Mouse (Mus musculus) spleen, adult 12 weeks (tissue): ENCODE measurements at regions not wholly inside any gene's neighbourhood (a gene's known extent, or its start where the extent isn't known, plus 50 kb on each side); places are given as distances from the start of the nearest gene placed in this dataset.

Source experiments
- DNase-seq: peaks from one replicate; pipeline ENCODE4 v3.0.0; 2022; ENCODE audit warnings: low spot score

GRCm38 (mm10) chr13:52015496-52015895 lies 169.0 kb downstream of the Gadd45g start:
- DNase-seq: no peak

DNA sequence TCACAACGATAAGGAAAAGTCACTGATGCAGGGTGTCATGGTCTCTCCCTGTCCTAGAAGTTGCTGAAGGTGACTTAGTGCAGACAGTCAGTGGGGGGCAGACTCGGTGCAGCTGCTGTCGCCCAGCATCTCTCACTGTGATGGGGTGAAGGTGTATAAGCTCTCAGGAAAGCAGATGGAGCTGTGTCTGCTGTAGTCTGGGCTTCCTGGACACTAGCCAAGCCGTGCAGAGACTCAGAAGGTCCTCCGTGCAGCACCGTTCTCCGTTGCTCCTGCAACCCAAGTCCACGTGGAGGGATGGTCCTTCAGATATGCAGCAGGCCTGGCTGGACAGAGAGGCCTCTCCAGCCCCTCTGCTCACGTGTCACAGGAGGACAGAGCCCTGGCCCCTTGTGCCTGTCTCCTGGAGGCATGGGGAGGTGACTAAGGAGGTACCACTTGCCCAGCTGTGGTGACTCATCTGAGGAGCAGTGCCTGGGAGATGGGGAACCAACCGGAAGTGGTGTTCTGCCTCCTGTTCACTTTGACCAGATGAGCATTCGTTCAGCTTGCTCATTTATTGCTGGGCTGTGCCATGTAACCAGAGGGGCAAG lies 171.2 kb downstream of the Gadd45g start:
- DNase-seq: no peak

GRCm38 (mm10) chr13:52019647-52020046 lies 173.2 kb downstream of the Gadd45g start:
- DNase-seq: no peak

DNA sequence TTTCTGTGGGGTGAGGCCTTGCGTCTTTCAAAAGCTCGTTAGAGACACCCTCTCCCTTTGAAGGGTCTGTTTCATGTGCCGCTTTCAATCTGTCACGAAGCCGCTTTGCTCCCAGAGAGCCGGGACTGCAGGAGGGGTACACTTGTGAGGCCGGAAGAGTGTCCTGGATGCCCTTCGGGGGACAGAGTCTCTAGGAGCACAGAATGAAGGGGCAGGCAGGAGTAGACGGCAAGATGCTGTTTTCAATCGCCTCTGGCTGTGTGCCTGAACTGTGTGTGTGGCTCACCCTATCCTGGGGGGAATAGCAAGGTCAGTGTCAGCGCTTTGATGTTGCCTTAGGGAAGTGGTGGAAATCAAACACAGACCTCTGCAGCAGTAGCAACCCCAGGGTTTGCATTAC lies 174.7 kb downstream of the Gadd45g start:
- DNase-seq: no peak

DNA sequence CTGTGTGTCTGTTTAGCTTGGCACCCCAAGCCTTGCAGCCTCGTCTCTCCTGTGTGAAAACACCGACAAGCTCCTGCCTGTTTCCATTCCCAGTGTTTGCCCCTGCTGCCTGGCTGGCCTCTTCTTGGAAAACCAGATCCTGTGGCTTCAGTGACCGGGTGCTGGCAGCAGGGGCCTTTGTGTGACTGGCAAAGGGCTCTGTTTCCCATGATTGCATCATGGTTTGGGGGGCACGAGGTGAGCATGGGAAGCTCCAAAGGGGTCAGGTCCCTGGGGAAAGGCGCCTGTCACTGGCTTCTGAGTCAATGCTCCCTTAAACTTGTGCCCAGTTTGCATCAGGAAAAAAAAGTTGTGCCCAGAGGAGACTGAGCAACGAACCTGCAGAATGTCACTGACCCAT lies 175.3 kb downstream of the Gadd45g start:
- DNase-seq: no peak

DNA sequence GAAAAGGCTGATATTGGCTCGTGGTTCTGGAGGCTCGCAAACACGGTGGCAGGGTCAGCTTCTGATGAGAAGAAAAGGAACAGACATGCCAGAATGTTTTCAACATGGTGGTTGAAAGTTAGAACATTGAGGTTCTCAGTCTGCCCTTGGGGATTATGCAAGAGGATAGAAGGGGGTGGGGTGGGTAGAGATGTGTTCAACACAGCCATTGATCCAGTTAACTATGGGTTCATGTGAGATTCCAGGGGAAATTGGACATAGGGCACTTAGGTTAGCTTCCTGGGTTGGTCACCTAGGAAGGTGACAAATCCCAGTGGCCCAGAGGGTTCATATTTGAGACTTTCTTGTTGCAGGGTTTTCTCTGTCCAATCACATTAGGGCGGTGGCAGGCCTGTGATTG lies 176.1 kb downstream of the Gadd45g start:
- no peak for DNase-seq

DNA sequence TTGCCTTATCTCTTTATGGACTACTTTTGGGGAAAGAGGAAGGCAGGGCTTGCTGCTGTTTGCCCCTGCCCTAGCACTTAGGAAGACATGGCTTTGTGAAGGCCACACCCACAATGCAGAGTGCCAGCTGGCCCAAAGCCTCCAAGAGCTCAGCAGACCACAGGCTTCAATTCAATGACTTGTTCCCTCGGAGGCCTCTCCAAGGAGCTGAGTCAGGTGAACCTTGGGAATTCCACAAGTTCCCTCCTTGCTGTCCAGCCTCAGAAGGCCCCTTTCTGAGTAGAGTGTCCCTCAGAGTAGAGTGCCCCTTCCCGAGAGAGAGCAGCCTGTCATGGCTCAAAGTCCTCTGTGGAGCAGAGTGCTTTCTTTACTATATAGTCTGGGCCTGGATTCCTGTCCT lies 177.9 kb downstream of the Gadd45g start:
- DNase-seq: no peak

- DNase-seq: no peak
Measured at GRCm38 (mm10) chr13:52024832-52025481, 178.5 kb downstream of the Gadd45g start.

- DNase-seq: no peak
Measured at GRCm38 (mm10) chr13:52025482-52025848, 179.0 kb downstream of the Gadd45g start.

- DNase-seq: no peak
Measured at GRCm38 (mm10) chr13:52026291-52026690, 179.8 kb downstream of the Gadd45g start.

GRCm38 (mm10) chr13:52029868-52030422 lies 183.5 kb downstream of the Gadd45g start:
- DNase-seq: no peak

- DNase-seq: no peak
Measured at GRCm38 (mm10) chr13:52031465-52031864, 185.0 kb downstream of the Gadd45g start.

- no peak for DNase-seq
Measured at GRCm38 (mm10) chr13:52035731-52036130, 189.3 kb downstream of the Gadd45g start.

DNA sequence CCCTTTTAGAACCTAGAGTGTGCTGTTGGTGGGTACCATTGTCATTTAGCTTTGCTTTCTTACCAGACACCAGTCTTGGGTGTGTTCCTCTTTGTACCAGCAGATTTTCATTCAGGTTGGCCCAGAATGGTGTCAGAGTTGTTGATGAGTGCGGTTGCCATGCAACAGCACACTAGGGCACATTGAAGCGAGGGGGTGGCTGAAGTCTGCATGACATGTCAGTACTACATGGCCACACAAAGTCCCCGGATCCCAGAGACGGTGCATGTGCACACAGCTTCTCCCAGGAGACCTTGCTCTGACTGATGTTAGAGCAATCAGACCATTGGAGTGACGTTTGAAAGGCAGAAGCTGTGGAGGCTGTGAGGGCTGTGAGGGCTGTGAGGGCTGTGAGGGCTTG lies 189.9 kb downstream of the Gadd45g start:
- DNase-seq: no peak

DNA sequence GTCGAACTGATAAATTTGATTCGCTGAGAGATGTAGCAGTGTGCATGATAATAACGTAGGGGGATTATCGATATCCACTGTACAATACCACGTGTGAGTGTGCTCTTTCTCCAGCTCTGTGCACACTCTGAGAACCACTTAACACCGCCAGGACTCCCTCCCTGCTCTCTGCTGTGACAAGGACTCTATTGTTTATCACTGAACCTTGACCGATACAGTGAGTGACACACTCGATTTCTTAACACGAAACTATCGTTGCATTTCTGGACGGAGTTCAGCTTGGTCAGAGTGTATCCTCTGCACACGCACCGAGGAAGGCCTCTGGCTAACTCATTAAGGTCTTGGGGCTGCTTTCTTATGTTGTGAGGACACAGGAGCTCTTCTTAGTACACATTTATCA lies 190.7 kb downstream of the Gadd45g start:
- DNase-seq: no peak

DNA sequence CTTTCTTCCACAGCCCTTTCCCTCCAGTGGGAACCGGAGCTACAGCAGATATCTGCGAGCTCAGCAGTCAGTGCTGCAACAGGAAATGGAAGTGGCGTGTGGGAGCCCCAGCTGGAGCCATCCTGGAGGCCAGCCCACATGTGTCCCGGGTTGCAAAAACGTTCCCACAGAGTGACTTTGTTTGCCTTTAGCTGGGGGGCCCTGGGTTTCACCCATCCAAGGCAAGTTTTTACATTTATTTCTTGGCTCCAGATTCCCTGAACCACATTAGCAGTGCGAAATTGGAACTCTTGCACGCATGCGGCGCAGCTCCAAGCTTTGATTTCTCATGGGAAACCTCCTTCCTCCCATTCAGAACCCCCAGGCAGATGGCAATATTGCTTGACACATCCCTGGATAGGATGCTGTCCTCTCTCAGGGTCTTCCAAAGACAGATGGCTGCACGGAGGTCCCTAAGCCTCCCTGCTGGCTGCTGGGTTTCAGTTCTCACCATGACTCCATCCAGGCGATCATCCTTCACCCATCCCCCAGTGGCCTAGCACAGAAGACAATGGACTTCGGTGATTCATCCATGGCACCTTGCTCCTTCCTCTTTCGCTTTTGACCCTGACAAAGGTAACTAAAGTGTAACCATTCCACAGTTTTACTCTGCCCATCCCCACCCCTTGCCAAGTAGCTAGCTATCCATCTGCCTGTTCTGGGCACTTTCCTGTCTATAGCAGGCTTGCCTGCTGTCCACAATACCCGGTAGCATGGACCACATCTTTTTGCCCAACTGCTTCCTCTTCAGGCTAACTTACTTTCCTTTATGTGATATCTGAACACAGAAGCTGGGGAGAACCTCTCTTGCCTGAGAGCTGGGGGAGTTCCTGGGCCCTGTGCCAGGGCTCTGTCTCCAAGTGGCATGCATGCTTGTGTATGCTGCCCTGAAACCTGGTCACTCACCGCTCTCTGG lies 195.3 kb downstream of the Gadd45g start:
- no peak for DNase-seq

DNA sequence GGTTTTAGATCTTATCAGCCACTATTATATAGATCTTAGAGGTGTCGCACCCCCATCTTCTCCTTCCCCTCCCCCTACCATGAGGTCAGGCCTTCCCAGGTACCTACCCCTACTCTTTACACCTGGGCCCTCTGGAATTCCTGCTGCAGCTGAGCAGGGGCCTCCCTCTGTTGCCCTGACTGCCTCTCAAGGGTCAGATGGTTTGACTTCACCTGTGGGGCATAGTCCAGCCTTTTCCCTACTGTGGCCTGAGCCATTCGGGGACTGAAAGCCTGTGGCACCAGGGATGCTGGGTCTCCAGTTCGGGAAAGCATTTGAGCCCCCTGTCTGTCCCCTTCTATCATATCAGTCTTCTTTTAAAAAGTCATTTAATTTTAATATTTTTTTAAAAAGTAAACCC lies 196.4 kb downstream of the Gadd45g start:
- DNase-seq: no peak

DNA sequence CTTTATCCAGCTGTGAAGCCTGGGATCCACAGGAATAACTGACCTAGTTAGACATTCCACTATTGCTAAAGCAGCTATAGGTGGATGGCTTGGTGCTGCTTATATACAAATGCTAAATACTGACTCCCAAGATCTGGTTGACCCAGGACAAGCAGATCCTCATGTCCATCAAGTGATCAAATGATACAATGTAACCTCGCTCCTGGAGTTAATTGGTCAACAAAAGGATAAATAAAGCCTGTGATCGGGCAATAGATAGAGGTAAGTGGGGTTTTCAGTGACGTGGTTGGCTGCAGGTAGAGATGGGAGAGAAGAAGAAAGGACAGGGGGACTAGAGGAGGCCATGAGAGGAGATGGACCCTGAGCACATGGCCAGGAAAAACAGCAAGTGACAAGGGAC lies 197.4 kb downstream of the Gadd45g start:
- DNase-seq: no peak

GRCm38 (mm10) chr13:52045349-52045748 lies 198.9 kb downstream of the Gadd45g start:
- no peak for DNase-seq

DNA sequence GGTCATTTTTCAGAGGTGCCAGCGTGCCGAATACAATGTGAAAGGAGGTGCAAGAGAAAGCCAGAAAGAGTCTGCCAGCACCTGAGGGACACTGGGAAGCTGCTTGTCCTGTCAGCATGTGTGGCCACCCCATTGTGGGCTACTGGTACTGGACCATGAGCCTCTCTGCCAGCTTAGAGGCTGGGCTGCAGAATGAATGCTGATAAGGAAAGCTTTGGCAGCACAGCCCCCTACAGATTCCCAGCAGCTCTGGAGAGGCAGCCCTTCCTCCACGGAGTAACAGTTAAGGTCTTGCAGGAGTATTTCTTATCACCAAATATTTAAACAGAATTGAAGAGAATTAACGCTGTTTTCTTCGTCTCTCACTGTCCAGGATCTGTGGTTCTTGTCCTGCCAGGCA lies 199.5 kb downstream of the Gadd45g start:
- DNase-seq: no peak

- no peak for DNase-seq
Measured at GRCm38 (mm10) chr13:52046700-52047099, 200.2 kb downstream of the Gadd45g start.

- no peak for DNase-seq
Measured at GRCm38 (mm10) chr13:52047937-52048336, 201.5 kb downstream of the Gadd45g start.

- no peak for DNase-seq
Measured at GRCm38 (mm10) chr13:52048777-52049176, 202.3 kb downstream of the Gadd45g start.
